Mouse (Mus musculus) brain, embryonic 14.5 days (tissue): Measurements from ENCODE around the gene Syne1.

Experiments
- CTCF ChIP-seq: fragments of 200-500 bp; IDR thresholded peaks from 2 replicates; pipeline ENCODE4 v1.5.1; 2012; ENCODE audit warnings: inconsistent platforms, mild to moderate bottlenecking, moderate library complexity, borderline replicate concordance; ENCODE audit not compliant: insufficient read depth, insufficient read length; ENCODE audit errors: extremely low read depth
- POLR2A ChIP-seq: fragments of 200-500 bp; IDR thresholded peaks from 2 replicates; pipeline ENCODE4 v1.6.1; 2012; ENCODE audit warnings: mild to moderate bottlenecking, inconsistent platforms, borderline replicate concordance; ENCODE audit not compliant: poor library complexity, insufficient read depth, insufficient read length, severe bottlenecking; ENCODE audit errors: extremely low read depth

GRCm38 (mm10) chr10:5032192-5033048, 518.9 kb downstream of the Syne1 start:
- TF ChIP-seq CTCF = no peak
- TF ChIP-seq POLR2A = no peak
